Mouse (Mus musculus): ENCODE measurements at regions not wholly inside any gene's neighbourhood (a gene's known extent, or its start where the extent isn't known, plus 50 kb on each side); places are given as distances from the start of the nearest gene placed in this dataset.

DNA sequence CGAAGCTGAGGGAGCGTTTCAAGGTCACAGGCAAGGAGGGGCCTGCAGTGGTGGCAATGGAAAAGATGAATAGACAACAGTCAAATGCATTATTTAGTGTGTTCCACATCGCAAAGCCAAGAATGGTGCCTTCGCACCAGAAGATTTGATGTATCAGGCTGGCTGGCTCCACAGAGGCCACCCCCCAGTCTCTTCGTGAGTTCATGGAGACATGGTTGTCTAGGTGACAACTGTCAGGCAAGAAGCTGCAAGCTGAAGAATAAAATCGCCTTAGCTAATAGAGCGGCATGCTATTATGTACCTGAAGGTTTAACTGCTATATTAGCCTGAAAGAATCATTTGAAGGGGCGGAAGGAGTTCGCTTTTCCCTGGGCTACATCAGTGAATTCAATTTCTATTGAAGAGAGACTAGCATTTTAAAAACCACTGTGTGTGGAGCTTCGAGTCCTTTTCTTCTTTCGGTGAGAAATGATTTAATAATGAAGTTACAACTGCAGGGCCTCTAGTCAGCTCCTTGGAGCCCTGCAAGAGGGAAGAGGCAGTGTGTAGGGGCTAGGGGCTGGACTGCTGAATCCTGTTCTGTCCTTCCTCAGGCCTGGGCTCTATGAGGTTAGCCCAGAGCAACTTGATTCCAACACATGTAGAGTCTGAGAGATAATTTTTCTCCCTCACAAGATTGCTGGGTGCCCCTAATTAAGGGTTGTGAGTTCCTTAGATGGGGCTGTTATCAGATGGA, 169.1 kb downstream of the Mid1ip1 start:
- Histone ChIP-seq H3K4me3 (no peak overlapping the region), H3K36me3 (no peaks in the 10 kb centered on the region), H3K4me1 (replicated peaks) (peaks cover 6% of the 10 kb centered on the region; the same call in 1 of the 2 replicates), H3K4me2 (no peak overlapping the region), H3K9ac (no peak overlapping the region), H3K27me3 (no peaks in the 10 kb centered on the region), H3K27ac (peak overlapping the region; percentile 10; the same call in 1 of the 2 replicates), H3K9me3 (no peaks in the 10 kb centered on the region)
- ATAC-seq (ENCODE audit: low FRiP score) = no peak
- WGBS = 43% methylated on average over 11 of the region's 11 CpGs

DNA sequence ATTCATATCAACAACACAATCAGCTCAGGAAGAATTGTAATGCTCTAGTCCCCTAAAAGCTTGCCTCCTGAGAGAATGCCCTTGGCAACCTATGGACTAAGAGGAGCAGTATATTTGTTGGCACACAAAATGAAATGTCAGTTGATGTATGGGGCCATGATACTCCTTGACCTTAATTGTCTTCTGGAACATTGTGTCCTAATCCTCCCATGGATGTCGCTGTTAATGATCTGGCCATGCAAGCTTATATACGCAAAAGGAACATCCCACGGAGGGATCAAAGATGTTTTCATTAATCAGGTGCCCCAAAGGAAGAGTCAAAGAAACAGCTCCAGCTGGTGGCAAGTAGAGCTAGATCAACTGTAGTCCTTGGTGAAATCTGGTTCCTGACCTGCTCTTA, 178.0 kb downstream of the Mid1ip1 start:
- H3K4me1 ChIP-seq (replicated peaks) = no peaks in the 10 kb centered on the region
- no peaks in the 10 kb centered on the region for H3K9me3 ChIP-seq
- no peak overlapping the region for H3K4me3 ChIP-seq
- no peak overlapping the region for H3K9ac ChIP-seq
- no peak for ATAC-seq (ENCODE audit: low FRiP score)
- H3K27ac ChIP-seq = no peak overlapping the region
- 77% methylated on average over 3 of the region's 3 CpGs for WGBS
- H3K4me2 ChIP-seq = no peak overlapping the region
- H3K27me3 ChIP-seq = no peaks in the 10 kb centered on the region
- no peaks in the 10 kb centered on the region for H3K36me3 ChIP-seq

DNA sequence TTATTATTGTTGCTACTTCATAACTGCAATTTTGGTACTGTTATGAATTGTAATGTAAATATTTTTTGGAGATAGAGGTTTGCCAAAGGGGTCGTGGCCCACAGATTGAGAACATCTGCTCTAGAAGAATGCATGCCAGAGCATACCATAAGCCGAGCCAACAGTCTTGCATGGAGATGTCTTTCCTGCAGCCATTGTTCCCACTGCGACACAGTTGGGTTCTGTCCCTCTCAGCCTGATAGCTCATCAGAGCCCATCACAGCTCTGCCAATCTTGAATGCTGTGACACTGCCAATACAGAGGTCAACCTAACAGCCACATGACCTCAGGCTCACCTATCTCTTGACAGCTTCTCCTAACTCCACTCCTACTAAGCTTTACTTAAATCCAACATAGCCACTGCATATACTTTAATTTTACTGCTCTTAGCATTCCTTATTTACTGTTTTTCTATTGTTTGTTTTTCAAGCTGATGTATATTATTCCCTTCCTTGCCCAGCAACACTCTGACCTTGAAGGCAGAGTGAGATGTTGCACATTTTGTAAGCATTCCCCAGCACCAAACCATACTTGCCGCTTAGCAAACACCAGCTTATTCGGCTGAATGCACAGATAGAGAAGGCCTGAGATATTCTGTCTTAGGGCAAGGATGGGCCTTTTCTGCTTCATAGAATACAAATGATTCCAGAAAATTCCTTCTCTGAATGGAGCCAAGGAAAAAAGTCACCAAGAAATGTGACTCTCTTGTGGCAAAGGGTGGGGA, 181.6 kb downstream of the Mid1ip1 start:
- H3K27ac ChIP-seq = no peak overlapping the region
- H3K36me3 ChIP-seq = no peaks in the 10 kb centered on the region
- H3K9ac ChIP-seq = no peak overlapping the region
- H3K4me1 ChIP-seq (replicated peaks) = no peaks in the 10 kb centered on the region
- 84% methylated on average over 5 of the region's 5 CpGs for WGBS
- no peaks in the 10 kb centered on the region for H3K27me3 ChIP-seq
- ATAC-seq (ENCODE audit: low FRiP score) = no peak
- no peak overlapping the region for H3K4me3 ChIP-seq
- no peaks in the 10 kb centered on the region for H3K9me3 ChIP-seq
- H3K4me2 ChIP-seq = no peak overlapping the region

DNA sequence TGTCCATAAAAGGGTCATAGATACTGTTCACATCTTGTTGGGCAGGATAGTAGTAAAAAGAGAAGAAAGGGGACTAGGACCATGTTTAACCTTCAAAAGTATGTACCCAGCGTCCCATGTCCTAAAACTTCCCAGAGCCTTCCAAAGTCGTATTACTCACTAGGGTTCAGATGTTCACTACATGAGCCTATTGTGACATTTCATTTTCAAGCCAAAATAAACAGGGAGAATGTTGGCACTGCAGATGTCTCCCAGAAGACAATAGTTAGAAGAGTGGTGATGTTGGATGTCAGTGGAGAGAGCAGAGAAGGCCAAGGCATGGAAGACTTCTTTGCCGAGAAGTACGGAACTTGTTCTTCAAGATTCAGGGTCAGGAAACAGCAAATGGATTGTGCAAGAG, 187.9 kb downstream of the Mid1ip1 start:
- no peak for ATAC-seq (ENCODE audit: low FRiP score)
- Histone ChIP-seq H3K4me2 (no peak overlapping the region), H3K9me3 (no peaks in the 10 kb centered on the region), H3K4me1 (replicated peaks) (no peaks in the 10 kb centered on the region), H3K9ac (no peak overlapping the region), H3K27ac (no peak overlapping the region), H3K36me3 (no peaks in the 10 kb centered on the region), H3K27me3 (no peaks in the 10 kb centered on the region), H3K4me3 (no peak overlapping the region)
- 87% methylated on average over 4 of the region's 4 CpGs for WGBS

DNA sequence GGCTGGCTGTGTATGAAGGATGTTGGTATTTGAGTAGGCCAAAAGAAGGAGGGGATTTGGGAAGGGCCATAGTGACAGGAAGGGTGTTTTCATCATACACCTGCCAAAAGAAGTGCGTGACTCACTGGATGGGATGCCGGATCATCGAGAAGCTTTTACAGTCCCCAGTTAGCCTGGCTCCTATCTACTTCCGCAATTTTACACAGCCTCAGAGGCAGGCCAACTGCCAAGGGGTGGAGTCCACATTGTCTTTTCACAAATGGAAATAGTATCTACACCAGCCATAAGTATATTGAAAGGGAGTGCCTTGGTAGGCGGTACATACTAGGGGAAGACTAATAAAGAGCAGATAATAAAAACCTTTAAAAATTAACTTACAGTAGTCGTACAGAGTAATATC, 189.3 kb downstream of the Mid1ip1 start:
- H3K4me3 ChIP-seq = no peak overlapping the region
- H3K4me2 ChIP-seq = no peak overlapping the region
- no peak for ATAC-seq (ENCODE audit: low FRiP score)
- WGBS = 95% methylated on average over 6 of the region's 6 CpGs
- no peaks in the 10 kb centered on the region for H3K27me3 ChIP-seq
- no peaks in the 10 kb centered on the region for H3K9me3 ChIP-seq
- no peak overlapping the region for H3K27ac ChIP-seq
- no peaks in the 10 kb centered on the region for H3K4me1 ChIP-seq (replicated peaks)
- H3K36me3 ChIP-seq = no peaks in the 10 kb centered on the region
- no peak overlapping the region for H3K9ac ChIP-seq

DNA sequence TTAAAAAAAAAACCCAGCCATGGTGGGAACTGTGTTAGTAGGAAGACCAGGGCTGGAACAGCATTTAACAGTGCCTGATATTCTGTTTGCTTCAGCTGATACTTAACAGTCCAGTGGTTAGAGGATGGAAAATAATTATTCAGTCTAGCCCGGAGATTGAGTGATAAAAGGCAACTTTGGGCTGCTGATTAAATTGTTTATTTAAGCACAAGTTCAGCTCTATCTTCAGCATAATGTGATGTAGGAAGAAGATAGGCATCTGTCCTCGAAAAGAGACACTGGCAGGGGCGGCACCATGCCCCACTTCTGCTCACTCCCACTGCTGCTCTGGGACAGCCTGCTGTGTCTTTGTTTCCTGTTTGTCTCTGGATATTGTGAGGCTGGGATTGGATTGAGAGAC, 190.1 kb downstream of the Mid1ip1 start:
- 34% methylated on average over 3 of the region's 3 CpGs for WGBS
- Histone ChIP-seq H3K27ac (no peak overlapping the region), H3K9ac (no peak overlapping the region), H3K4me1 (replicated peaks) (no peaks in the 10 kb centered on the region), H3K4me3 (no peak overlapping the region), H3K36me3 (no peaks in the 10 kb centered on the region), H3K4me2 (no peak overlapping the region), H3K9me3 (no peaks in the 10 kb centered on the region), H3K27me3 (no peaks in the 10 kb centered on the region)
- ATAC-seq (ENCODE audit: low FRiP score) = no peak

DNA sequence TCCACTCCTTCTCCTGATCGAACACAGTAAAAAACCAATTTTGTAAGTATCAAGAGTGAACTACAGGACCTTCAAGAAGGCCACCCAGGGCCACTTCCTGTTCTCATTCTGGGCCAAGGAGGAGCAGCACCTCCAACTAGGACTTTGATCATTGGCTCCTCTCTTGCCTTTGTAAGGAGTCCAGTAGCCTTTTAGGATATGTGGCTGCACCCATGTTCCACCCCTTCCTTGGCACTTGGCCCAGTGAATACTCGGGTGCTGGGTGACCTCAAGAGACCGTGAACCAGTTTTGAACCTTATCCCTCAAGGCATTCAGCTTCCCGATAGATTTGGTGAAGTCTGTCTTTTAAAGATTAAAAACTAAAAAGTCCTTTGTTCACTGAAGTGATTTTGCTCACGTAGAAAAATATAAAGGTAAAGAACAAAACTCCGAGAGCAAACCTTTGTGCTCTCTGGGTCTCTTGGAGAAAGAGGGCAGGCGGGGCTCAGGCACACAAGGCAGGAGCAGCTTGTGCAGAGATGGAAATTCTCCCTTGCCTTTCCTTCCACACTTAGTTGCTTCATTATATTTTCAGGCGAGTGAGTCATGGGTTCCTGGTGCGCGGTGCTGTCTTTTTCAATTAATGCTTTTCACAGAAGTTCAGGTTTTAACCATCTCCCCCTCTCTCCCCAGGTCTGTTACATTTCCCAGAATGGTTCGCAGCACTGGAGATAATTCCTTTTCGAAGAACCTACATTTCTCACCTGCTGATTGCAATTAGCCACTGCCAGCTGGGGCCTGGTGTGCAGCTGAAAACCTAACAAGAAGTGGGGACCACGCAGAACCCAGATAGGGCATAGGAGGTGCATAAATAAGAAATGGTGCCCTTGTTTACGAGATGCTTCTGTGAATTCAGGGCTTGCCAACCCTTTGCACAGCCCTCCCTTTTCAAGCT, 196.6 kb downstream of the Mid1ip1 start:
- H3K27ac ChIP-seq = peak overlapping the region; percentile 30; the same call in 1 of the 2 replicates
- H3K9me3 ChIP-seq = no peaks in the 10 kb centered on the region
- WGBS = 69% methylated on average over 14 of the region's 14 CpGs
- no peaks in the 10 kb centered on the region for H3K27me3 ChIP-seq
- no peak overlapping the region for H3K9ac ChIP-seq
- H3K4me2 ChIP-seq = no peak overlapping the region
- no peaks in the 10 kb centered on the region for H3K36me3 ChIP-seq
- ATAC-seq (ENCODE audit: low FRiP score) = no peak
- no peak overlapping the region for H3K4me3 ChIP-seq
- H3K4me1 ChIP-seq (replicated peaks) = no peaks in the 10 kb centered on the region
